Mouse (Mus musculus): ENCODE measurements around the gene Pde3b. TPM values are rescaled to one million over a fixed set of nuclear protein-coding genes. Genes with fewer than 3 reads are reported as not detected.
"Not testable (repeated sequence)": the region's sequence is repeated elsewhere in the genome, so short reads cannot be mapped to it uniquely, and the experiment has no call there.

The Pde3b gene
- polyA plus RNA-seq, 1 experiment from 2014 or later, result 5.6 TPM

GRCm38 (mm10) chr7:114492540-114492939 lies 77.5 kb downstream of the Pde3b start:
- Histone ChIP-seq H3K9me3 (replicated peaks; ENCODE audit: control insufficient read depth, low read length) (no peaks in the 10 kb centered on the region), H3K4me2 (no peak overlapping the region), H3K9ac (ENCODE audit: low read depth, low read length) (no peak overlapping the region), H3K27me3 (ENCODE audit: control insufficient read depth, insufficient read depth, low read length) (no peaks in the 10 kb centered on the region), H3K36me3 (ENCODE audit: control insufficient read depth, insufficient read depth, low read length) (no peaks in the 10 kb centered on the region), H3K27ac (ENCODE audit: low read depth, low read length) (no peak overlapping the region), H3K4me3 (ENCODE audit: low read depth, low read length) (no peak overlapping the region), H3K4me1 (ENCODE audit: control insufficient read depth, insufficient read depth, low read length) (no peaks in the 10 kb centered on the region)
- no peak for ATAC-seq (replicated peaks; ENCODE audit: insufficient number of reproducible peaks, low FRiP score, low TSS enrichment)

GRCm38 (mm10) chr7:114494033-114494432 lies 79.0 kb downstream of the Pde3b start:
- WGBS (ENCODE audit: insufficient replicate concordance), result 86% methylated on average over 5 of the region's 5 CpGs
- H3K4me1 ChIP-seq (ENCODE audit: control insufficient read depth, insufficient read depth, low read length), result no peaks in the 10 kb centered on the region

GRCm38 (mm10) chr7:114499293-114499692 lies 84.2 kb downstream of the Pde3b start:
- no peak for ATAC-seq (replicated peaks; ENCODE audit: insufficient number of reproducible peaks, low FRiP score, low TSS enrichment)
- Histone ChIP-seq H3K36me3 (ENCODE audit: control insufficient read depth, insufficient read depth, low read length) (no peaks in the 10 kb centered on the region), H3K4me2 (no peak overlapping the region), H3K4me3 (ENCODE audit: low read depth, low read length) (no peak overlapping the region), H3K9me3 (replicated peaks; ENCODE audit: control insufficient read depth, low read length) (no peaks in the 10 kb centered on the region), H3K27ac (ENCODE audit: low read depth, low read length) (no peak overlapping the region), H3K4me1 (ENCODE audit: control insufficient read depth, insufficient read depth, low read length) (no peaks in the 10 kb centered on the region), H3K27me3 (ENCODE audit: control insufficient read depth, insufficient read depth, low read length) (no peaks in the 10 kb centered on the region), H3K9ac (ENCODE audit: low read depth, low read length) (no peak overlapping the region)
- 79% methylated on average over 1 of the region's 1 CpGs for WGBS (ENCODE audit: insufficient replicate concordance)

More at GRCm38 (mm10) chr7:114494033-114494432, 79.0 kb downstream of the Pde3b start:
- ATAC-seq (replicated peaks; ENCODE audit: insufficient number of reproducible peaks, low FRiP score, low TSS enrichment), result no peak
- no peaks in the 10 kb centered on the region for H3K27me3 ChIP-seq (ENCODE audit: control insufficient read depth, insufficient read depth, low read length)
- H3K27ac ChIP-seq (ENCODE audit: low read depth, low read length), result no peak overlapping the region
- no peaks in the 10 kb centered on the region for H3K9me3 ChIP-seq (replicated peaks; ENCODE audit: control insufficient read depth, low read length)
- no peaks in the 10 kb centered on the region for H3K36me3 ChIP-seq (ENCODE audit: control insufficient read depth, insufficient read depth, low read length)
- no peak overlapping the region for H3K4me3 ChIP-seq (ENCODE audit: low read depth, low read length)
- no peak overlapping the region for H3K4me2 ChIP-seq
- H3K9ac ChIP-seq (ENCODE audit: low read depth, low read length), result no peak overlapping the region

- no peaks in the 10 kb centered on the region for H3K36me3 ChIP-seq (ENCODE audit: control insufficient read depth, insufficient read depth, low read length)
- H3K4me1 ChIP-seq (ENCODE audit: control insufficient read depth, insufficient read depth, low read length), result no peaks in the 10 kb centered on the region
- no peak overlapping the region for H3K9ac ChIP-seq (ENCODE audit: low read depth, low read length)
- H3K27me3 ChIP-seq (ENCODE audit: control insufficient read depth, insufficient read depth, low read length), result no peaks in the 10 kb centered on the region
- WGBS (ENCODE audit: insufficient replicate concordance), result 74% methylated on average over 2 of the region's 2 CpGs
- H3K4me3 ChIP-seq (ENCODE audit: low read depth, low read length), result no peak overlapping the region
- no peak for ATAC-seq (replicated peaks; ENCODE audit: insufficient number of reproducible peaks, low FRiP score, low TSS enrichment)
- no peaks in the 10 kb centered on the region for H3K9me3 ChIP-seq (replicated peaks; ENCODE audit: control insufficient read depth, low read length)
- H3K4me2 ChIP-seq, result no peak overlapping the region
- H3K27ac ChIP-seq (ENCODE audit: low read depth, low read length), result no peak overlapping the region
These were observed 93.8 kb downstream of the Pde3b start for GRCm38 (mm10) chr7:114508879-114509278.

- Histone ChIP-seq H3K9me3 (replicated peaks; ENCODE audit: control insufficient read depth, low read length) (no peaks in the 10 kb centered on the region), H3K9ac (ENCODE audit: low read depth, low read length) (no peak overlapping the region), H3K4me1 (ENCODE audit: control insufficient read depth, insufficient read depth, low read length) (no peaks in the 10 kb centered on the region), H3K36me3 (ENCODE audit: control insufficient read depth, insufficient read depth, low read length) (no peaks in the 10 kb centered on the region), H3K27me3 (ENCODE audit: control insufficient read depth, insufficient read depth, low read length) (no peaks in the 10 kb centered on the region), H3K27ac (ENCODE audit: low read depth, low read length) (no peak overlapping the region), H3K4me3 (ENCODE audit: low read depth, low read length) (no peak overlapping the region), H3K4me2 (no peak overlapping the region)
- ATAC-seq (replicated peaks; ENCODE audit: insufficient number of reproducible peaks, low FRiP score, low TSS enrichment), result no peak
- WGBS (ENCODE audit: insufficient replicate concordance), result 80% methylated on average over 1 of the region's 1 CpGs
These were observed 105.0 kb downstream of the Pde3b start for GRCm38 (mm10) chr7:114520122-114520521.

GRCm38 (mm10) chr7:114526245-114526644 lies 111.2 kb downstream of the Pde3b start:
- Histone ChIP-seq H3K27ac (ENCODE audit: low read depth, low read length) (no peak overlapping the region), H3K4me1 (ENCODE audit: control insufficient read depth, insufficient read depth, low read length) (no peaks in the 10 kb centered on the region), H3K9ac (ENCODE audit: low read depth, low read length) (no peak overlapping the region), H3K27me3 (ENCODE audit: control insufficient read depth, insufficient read depth, low read length) (no peaks in the 10 kb centered on the region), H3K4me3 (ENCODE audit: low read depth, low read length) (no peak overlapping the region), H3K9me3 (replicated peaks; ENCODE audit: control insufficient read depth, low read length) (no peaks in the 10 kb centered on the region), H3K36me3 (ENCODE audit: control insufficient read depth, insufficient read depth, low read length) (no peaks in the 10 kb centered on the region), H3K4me2 (no peak overlapping the region)
- 71% methylated on average over 1 of the region's 1 CpGs for WGBS (ENCODE audit: insufficient replicate concordance)
- ATAC-seq (replicated peaks; ENCODE audit: insufficient number of reproducible peaks, low FRiP score, low TSS enrichment), result no peak

GRCm38 (mm10) chr7:114536179-114536578 lies 121.1 kb downstream of the Pde3b start:
- Histone ChIP-seq H3K36me3 (ENCODE audit: control insufficient read depth, insufficient read depth, low read length) (0 out of 2 replicates have a peak, but pooled peaks cover 3% of the 10 kb centered on the region), H3K4me3 (ENCODE audit: low read depth, low read length) (no peak overlapping the region), H3K27me3 (ENCODE audit: control insufficient read depth, insufficient read depth, low read length) (no peaks in the 10 kb centered on the region), H3K27ac (ENCODE audit: low read depth, low read length) (no peak overlapping the region), H3K9me3 (replicated peaks; ENCODE audit: control insufficient read depth, low read length) (no peaks in the 10 kb centered on the region), H3K4me1 (ENCODE audit: control insufficient read depth, insufficient read depth, low read length) (no peaks in the 10 kb centered on the region), H3K9ac (ENCODE audit: low read depth, low read length) (no peak overlapping the region), H3K4me2 (no peak overlapping the region)
- 86% methylated on average over 1 of the region's 1 CpGs for WGBS (ENCODE audit: insufficient replicate concordance)
- ATAC-seq (replicated peaks; ENCODE audit: insufficient number of reproducible peaks, low FRiP score, low TSS enrichment), result no peak

GRCm38 (mm10) chr7:114562531-114563241 lies 147.6 kb downstream of the Pde3b start, which contains the start of gene Cyp2r1:
Cyp2r1 (minus strand) TSS chr7:114562972.
- Histone ChIP-seq H3K36me3 (ENCODE audit: control insufficient read depth, insufficient read depth, low read length) (no peaks in the 10 kb centered on the region), H3K27ac (ENCODE audit: low read depth, low read length) (peak within 1 kb of the TSS; percentile 91), H3K4me1 (ENCODE audit: control insufficient read depth, insufficient read depth, low read length) (0 out of 2 replicates have a peak, but pooled peaks cover 3% of the 10 kb centered on the region), H3K4me3 (ENCODE audit: low read depth, low read length) (peak within 1 kb of the TSS; percentile 57), H3K9me3 (replicated peaks; ENCODE audit: control insufficient read depth, low read length) (no peaks in the 10 kb centered on the region), H3K9ac (ENCODE audit: low read depth, low read length) (peak within 1 kb of the TSS; percentile 81), H3K27me3 (ENCODE audit: control insufficient read depth, insufficient read depth, low read length) (no peaks in the 10 kb centered on the region), H3K4me2 (peak within 1 kb of the TSS; percentile 90)
- ATAC-seq (replicated peaks; ENCODE audit: insufficient number of reproducible peaks, low FRiP score, low TSS enrichment), result peak; percentile 99
- 2% methylated on average over 55 of the region's 56 CpGs for WGBS (ENCODE audit: insufficient replicate concordance)

- not testable (repeated sequence) for H3K9ac ChIP-seq (ENCODE audit: low read depth, low read length); H3K36me3 ChIP-seq (ENCODE audit: control insufficient read depth, insufficient read depth, low read length); H3K27ac ChIP-seq (ENCODE audit: low read depth, low read length); H3K4me3 ChIP-seq (ENCODE audit: low read depth, low read length); H3K27me3 ChIP-seq (ENCODE audit: control insufficient read depth, insufficient read depth, low read length); H3K9me3 ChIP-seq (replicated peaks; ENCODE audit: control insufficient read depth, low read length); ATAC-seq (replicated peaks; ENCODE audit: insufficient number of reproducible peaks, low FRiP score, low TSS enrichment); H3K4me1 ChIP-seq (ENCODE audit: control insufficient read depth, insufficient read depth, low read length); H3K4me2 ChIP-seq
- 89% methylated on average over 4 of the region's 4 CpGs for WGBS (ENCODE audit: insufficient replicate concordance)
These were observed 158.8 kb downstream of the Pde3b start for GRCm38 (mm10) chr7:114573866-114574265.
